Mouse (Mus musculus) heart, embryonic 14.5 days (tissue): Measurements from ENCODE around the gene Pou6f1. TPM values are rescaled to one million over a fixed set of nuclear protein-coding genes. Genes with fewer than 3 reads are reported as not detected.
"Not testable (repeated sequence)": the region's sequence is repeated elsewhere in the genome, so short reads cannot be mapped to it uniquely, and the experiment has no call there.

Experiments used
- ATAC-seq: fragments of 200-750 bp; cut with Nextera tagmentation; 2 replicates; pipeline ENCODE4 v1.8.0; 2017; ENCODE audit warnings: low read depth, moderate TSS enrichment; ENCODE audit not compliant: insufficient number of reproducible peaks, insufficient read depth, low FRiP score
- H3K27ac ChIP-seq, 2 experiments: fragments of 200-500 bp in 1 of 2; fragments of 300-500 bp in 1 of 2; sonication (generic) in 1 of 2; replicated peaks in 1 of 2; 2 replicates each; pipeline ENCODE4 v1.5.1; 2012 to 2014; ENCODE audit warnings: low read depth in 2 of 2, low read length in 2 of 2, control low read depth in 1 of 2, mild to moderate bottlenecking in 1 of 2, mixed read lengths in 1 of 2; ENCODE audit not compliant: control insufficient read depth in 1 of 2, insufficient read depth in 1 of 2
- H3K27me3 ChIP-seq: fragments of 300-500 bp; sonication (generic); 2 replicates; pipeline ENCODE4 v1.6.1; 2014; ENCODE audit warnings: mild to moderate bottlenecking, low read length, control low read depth; ENCODE audit not compliant: control insufficient read depth, insufficient read depth
- H3K36me3 ChIP-seq: fragments of 300-500 bp; sonication (generic); 2 replicates; pipeline ENCODE4 v1.6.1; 2014; ENCODE audit warnings: mild to moderate bottlenecking, control low read depth, low read length, mixed read lengths; ENCODE audit not compliant: control insufficient read depth, insufficient read depth
- H3K4me1 ChIP-seq, 2 experiments: fragments of 200-500 bp in 1 of 2; fragments of 300-500 bp in 1 of 2; sonication (generic) in 1 of 2; 2 replicates each; pipeline ENCODE4 v1.6.1; 2012 to 2014; ENCODE audit warnings: low read length in 2 of 2, control low read depth in 1 of 2, mixed read lengths in 1 of 2; ENCODE audit not compliant: control insufficient read depth in 2 of 2, insufficient read depth in 2 of 2
- H3K4me2 ChIP-seq: fragments of 300-500 bp; sonication (generic); 2 replicates; pipeline ENCODE4 v1.6.1; 2014; ENCODE audit warnings: mild to moderate bottlenecking, low read length
- H3K4me3 ChIP-seq, 2 experiments: fragments of 200-500 bp in 1 of 2; fragments of 300-500 bp in 1 of 2; sonication (generic) in 1 of 2; 2 replicates each; pipeline ENCODE4 v1.5.1; 2012 to 2014; ENCODE audit warnings: low read length in 2 of 2, mild to moderate bottlenecking in 2 of 2, control low read depth in 1 of 2, low read depth in 1 of 2, moderate library complexity in 1 of 2; ENCODE audit not compliant: control insufficient read depth in 1 of 2, insufficient read depth in 1 of 2
- H3K9ac ChIP-seq: fragments of 300-500 bp; sonication (generic); 2 replicates; pipeline ENCODE4 v1.6.1; 2014; ENCODE audit warnings: mild to moderate bottlenecking, low read length
- H3K9me3 ChIP-seq: fragments of 300-500 bp; sonication (generic); 2 replicates; pipeline ENCODE4 v1.6.1; 2016; ENCODE audit warnings: low read length, control low read depth; ENCODE audit not compliant: control insufficient read depth
- WGBS: fragments of 180-500 bp; shearing (Covaris S2); extraction: QIAGEN DNeasy Blood & Tissue Kit; methylation state at CpG from one replicate; pipeline ENCODE4 v1.1.7; 2014; 5-methylcytosine and 5-hydroxymethylcytosine counted together
- polyA plus RNA-seq: library from polyadenylated mRNA; unstranded; fragments of >200 nt; fragmentation: Nextera tagmentation; extraction: Ambion mirVana; gene quantifications from 2 replicates; pipeline ENCODE4 v1.2.1, GENCODE M21; 2014

The Pou6f1 gene
- polyA plus RNA-seq, 1 experiment from 2014 or later: 7.1 TPM

GRCm38 (mm10) chr15:100606677-100607076 lies 6.9 kb upstream of the Pou6f1 start:
- H3K27ac ChIP-seq, H3K9ac ChIP-seq, H3K36me3 ChIP-seq, H3K27me3 ChIP-seq, H3K4me2 ChIP-seq, H3K9me3 ChIP-seq, H3K4me1 ChIP-seq, ATAC-seq, H3K4me3 ChIP-seq: not testable (repeated sequence)
- WGBS: 89% methylated on average over 8 of the region's 8 CpGs

- Histone ChIP-seq H3K9me3 (no peaks in the 10 kb centered on the region), H3K4me3 (no peak overlapping the region), H3K27ac (no peak overlapping the region), H3K4me2 (no peak overlapping the region), H3K9ac (no peak overlapping the region), H3K4me1 (peaks cover 12 to 13% of the 10 kb centered on the region in 2 experiments), H3K27me3 (peaks cover 9% of the 10 kb centered on the region; the same call in 1 of the 2 replicates), H3K36me3 (no peaks in the 10 kb centered on the region)
- no peak for ATAC-seq
- WGBS: 59% methylated on average over 3 of the region's 3 CpGs
These were observed 1.9 kb upstream of the Pou6f1 start for GRCm38 (mm10) chr15:100601669-100602068.

- Histone ChIP-seq H3K9ac (peak overlapping the region; percentile 92), H3K27me3 (peaks cover 9% of the 10 kb centered on the region; the same call in 1 of the 2 replicates), H3K4me1 (peaks cover 12 to 13% of the 10 kb centered on the region in 2 experiments)
These were observed 1.0 kb upstream of the Pou6f1 start for GRCm38 (mm10) chr15:100600696-100601272.

GRCm38 (mm10) chr15:100600047-100600695 lies 387 bp upstream of the Pou6f1 start:
- Histone ChIP-seq H3K4me3 (peak overlapping the region; percentile 71 to 86), H3K4me2 (peak overlapping the region; percentile 92), H3K4me1 (peaks cover 10 to 12% of the 10 kb centered on the region in 2 experiments), H3K27ac (peak overlapping the region in 1 of 2 experiments; percentile 82; a peak in 2 of 4 replicates), H3K27me3 (peaks cover 9% of the 10 kb centered on the region; the same call in 1 of the 2 replicates), H3K36me3 (no peaks in the 10 kb centered on the region), H3K9ac (peak overlapping the region; percentile 92), H3K9me3 (no peaks in the 10 kb centered on the region)
- WGBS: 1% methylated on average over 35 of the region's 35 CpGs
- peak; percentile 58 for ATAC-seq

More at GRCm38 (mm10) chr15:100600696-100601272, 1.0 kb upstream of the Pou6f1 start:
- Histone ChIP-seq H3K36me3 (no peaks in the 10 kb centered on the region), H3K9me3 (no peaks in the 10 kb centered on the region), H3K4me2 (peak overlapping the region; percentile 92), H3K27ac (no peak overlapping the region), H3K4me3 (peak overlapping the region; percentile 71 to 86)
- WGBS: 25% methylated on average over 21 of the region's 21 CpGs
- ATAC-seq: no peak

GRCm38 (mm10) chr15:100598883-100599275 lies 905 bp downstream of the Pou6f1 start:
- Histone ChIP-seq H3K4me2 (peak overlapping the region; percentile 92), H3K4me3 (peak overlapping the region; percentile 71 to 86), H3K36me3 (no peaks in the 10 kb centered on the region), H3K9me3 (no peaks in the 10 kb centered on the region), H3K27me3 (peaks cover 9% of the 10 kb centered on the region; the same call in 1 of the 2 replicates), H3K9ac (peak overlapping the region; percentile 92), H3K27ac (peak overlapping the region; percentile 25 to 82; a peak in 3 of 4 replicates), H3K4me1 (peaks cover 10% of the 10 kb centered on the region in 2 experiments)
- under 1% methylated on average over 12 of the region's 12 CpGs for WGBS
- ATAC-seq: no peak

GRCm38 (mm10) chr15:100598287-100598882 lies 1.4 kb downstream of the Pou6f1 start:
- Histone ChIP-seq H3K4me3 (peak overlapping the region; percentile 71 to 86), H3K9ac (peak overlapping the region; percentile 92), H3K27me3 (peaks cover 9% of the 10 kb centered on the region; the same call in 1 of the 2 replicates), H3K9me3 (no peaks in the 10 kb centered on the region), H3K27ac (peak overlapping the region in 1 of 2 experiments; percentile 82; a peak in 2 of 4 replicates), H3K4me1 (peaks cover 10% of the 10 kb centered on the region in 2 experiments), H3K4me2 (peak overlapping the region; percentile 92), H3K36me3 (no peaks in the 10 kb centered on the region)
- no peak for ATAC-seq
- WGBS: 25% methylated on average over 9 of the region's 9 CpGs

- peaks cover 10% of the 10 kb centered on the region for H3K36me3 ChIP-seq
- no peak for ATAC-seq
- H3K27ac ChIP-seq: no peak overlapping the region
- H3K4me2 ChIP-seq: no peak overlapping the region
- H3K4me1 ChIP-seq: no peaks in the 10 kb centered on the region
- H3K4me3 ChIP-seq: no peak overlapping the region
- 81% methylated on average over 6 of the region's 6 CpGs for WGBS
- H3K9ac ChIP-seq: no peak overlapping the region
- no peaks in the 10 kb centered on the region for H3K27me3 ChIP-seq
- H3K9me3 ChIP-seq: no peaks in the 10 kb centered on the region
These were observed 7.0 kb downstream of the Pou6f1 start for GRCm38 (mm10) chr15:100592817-100593216.
